Mouse (Mus musculus) left cerebral cortex, postnatal 25 days (tissue): ENCODE measurements at regions not wholly inside any gene's neighbourhood (a gene's known extent, or its start where the extent isn't known, plus 50 kb on each side); places are given as distances from the start of the nearest gene placed in this dataset.

Experiments used
- DNase-seq, 2 experiments: peaks; one replicate each; pipeline ENCODE4 v3.0.0; 2022; ENCODE audit warnings: low spot score in 2 of 2, mixed read lengths in 1 of 2
- intact Hi-C: fragments of 180-260 bp; cut with DNase I; formaldehyde crosslinking; loops from one replicate; pipeline ENCODE4 v1.15.1; 2025
- microRNA-seq, 2 experiments: library from miRNA; unstranded; fragments of <30 nt; microRNA quantifications; one replicate each; pipeline ENCODE4 v1.2.0; 2022

GRCm38 (mm10) chr9:8273253-8273652 is 139.2 kb upstream of the Cep126 start:
- DNase-seq, result no peak
- intact Hi-C loops, result no loop called here

GRCm38 (mm10) chr9:8249542-8249941 is 115.4 kb upstream of the Cep126 start:
- intact Hi-C loops, result no loop called here
- no peak for DNase-seq

GRCm38 (mm10) chr9:8228078-8228477 is 94.0 kb upstream of the Cep126 start:
- intact Hi-C loops, result no loop called here
- no peak for DNase-seq

- DNase-seq, result peak; percentile 26 to 58
- intact Hi-C loops, result loop anchor here (1.0 to 2.0 kb wide), 2 partner anchors 450 to 1150 kb away; no protein-coding TSS in a partner anchor
These were observed 92.3 kb upstream of the Cep126 start for GRCm38 (mm10) chr9:8226415-8226814.

- intact Hi-C loops, result loop anchor here (5.0 kb wide), 2 partner anchors 497 to 607 kb away; no protein-coding TSS in a partner anchor
- peak; percentile 38 to 66 for DNase-seq
These were observed 74.8 kb upstream of the Cep126 start for GRCm38 (mm10) chr9:8208855-8209254.

- DNase-seq, result no peak
- intact Hi-C loops, result no loop called here
These were observed 51.3 kb upstream of the Cep126 start for GRCm38 (mm10) chr9:8185433-8185832.

Small RNAs in the stretch of these regions (microRNA-seq; reads per million reads assigned to microRNA genes)
- 0 reads per million in 2 experiments for gene Mir1899
